Mouse (Mus musculus): ENCODE results near the gene Pgap1.

Gene Pgap1

GRCm38 (mm10) chr1:54557301-54558229, at the start of gene Pgap1:
TSS of gene Pgap1 (minus strand) at chr1:54557684.
- peak; percentile 44 for DNase-seq (ENCODE audit: low spot score)

GRCm38 (mm10) chr1:54606936-54607335, 49.5 kb upstream of the Pgap1 start:
- DNase-seq (ENCODE audit: low spot score) = no peak

- DNase-seq (ENCODE audit: low spot score) = no peak
These were observed 44.2 kb upstream of the Pgap1 start for GRCm38 (mm10) chr1:54601692-54602091.

DNA sequence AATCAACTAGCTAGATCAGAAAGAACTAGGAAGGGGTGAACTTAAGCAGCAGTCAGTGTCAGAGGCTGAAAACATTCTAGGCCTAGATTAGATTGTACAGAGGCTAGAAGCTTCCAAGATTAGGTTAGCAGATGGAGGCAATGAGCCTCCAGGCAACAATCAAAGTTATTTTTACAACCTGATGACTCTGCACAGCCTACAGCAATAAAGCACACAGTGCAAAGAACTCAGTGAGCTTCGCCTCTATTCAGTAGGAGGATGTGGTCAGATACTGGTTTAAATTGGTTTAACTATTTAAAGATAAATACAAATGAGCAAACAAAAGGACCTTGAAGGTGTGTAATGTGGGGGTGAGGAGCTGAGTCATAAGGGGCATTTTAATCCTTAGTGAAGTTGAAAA, 42.8 kb upstream of the Pgap1 start:
- no peak for DNase-seq (ENCODE audit: low spot score)

DNA sequence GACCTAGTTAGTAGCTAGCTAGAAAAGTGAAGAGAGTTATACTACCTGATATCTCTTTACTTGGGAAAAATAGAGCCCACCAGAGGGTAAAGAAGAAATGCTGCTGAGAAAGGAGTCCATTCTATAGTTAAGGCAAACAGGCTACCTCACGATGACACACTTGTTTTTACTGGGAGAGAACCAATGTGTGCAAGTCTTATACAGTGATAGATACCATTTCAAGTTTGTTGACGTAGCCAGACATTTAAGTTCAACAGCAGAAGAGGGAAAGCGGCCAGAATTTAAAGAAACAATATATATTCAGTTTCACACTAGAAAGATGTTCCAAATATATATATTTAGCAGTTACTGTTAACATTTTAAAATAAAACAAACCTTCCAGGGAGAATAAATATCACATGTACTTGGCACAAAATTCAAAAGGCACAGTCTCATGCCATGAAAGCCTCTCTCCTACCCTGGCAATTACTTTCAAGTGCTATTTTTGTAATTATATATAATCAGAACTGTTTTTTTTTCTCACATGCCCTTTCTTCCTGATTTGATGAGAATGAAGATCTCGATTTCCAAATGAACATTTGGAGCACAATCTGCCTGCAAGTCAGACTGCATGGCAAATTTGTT, 40.2 kb upstream of the Pgap1 start:
- DNase-seq (ENCODE audit: low spot score) = no peak

DNA sequence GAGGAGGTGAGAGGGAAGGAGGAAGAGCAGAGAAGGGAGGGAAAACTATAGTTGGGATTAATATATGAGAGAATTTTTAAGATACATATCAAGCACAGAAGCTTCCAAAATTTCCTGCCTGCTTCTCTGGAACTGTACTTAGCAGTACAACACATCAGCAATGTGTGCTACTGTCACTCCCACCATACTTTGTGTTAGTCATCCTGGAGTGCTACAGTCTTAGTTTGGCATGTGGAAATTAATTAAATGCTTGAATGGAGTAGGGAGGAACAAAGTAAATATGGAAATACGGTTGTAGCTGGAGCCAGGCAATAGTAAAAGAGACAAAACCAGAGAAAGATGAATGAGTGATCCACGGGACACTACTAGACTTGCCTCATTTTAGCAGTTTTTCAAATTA, 38.7 kb upstream of the Pgap1 start:
- no peak for DNase-seq (ENCODE audit: low spot score)

GRCm38 (mm10) chr1:54587076-54587475, 29.6 kb upstream of the Pgap1 start:
- no peak for DNase-seq (ENCODE audit: low spot score)

DNA sequence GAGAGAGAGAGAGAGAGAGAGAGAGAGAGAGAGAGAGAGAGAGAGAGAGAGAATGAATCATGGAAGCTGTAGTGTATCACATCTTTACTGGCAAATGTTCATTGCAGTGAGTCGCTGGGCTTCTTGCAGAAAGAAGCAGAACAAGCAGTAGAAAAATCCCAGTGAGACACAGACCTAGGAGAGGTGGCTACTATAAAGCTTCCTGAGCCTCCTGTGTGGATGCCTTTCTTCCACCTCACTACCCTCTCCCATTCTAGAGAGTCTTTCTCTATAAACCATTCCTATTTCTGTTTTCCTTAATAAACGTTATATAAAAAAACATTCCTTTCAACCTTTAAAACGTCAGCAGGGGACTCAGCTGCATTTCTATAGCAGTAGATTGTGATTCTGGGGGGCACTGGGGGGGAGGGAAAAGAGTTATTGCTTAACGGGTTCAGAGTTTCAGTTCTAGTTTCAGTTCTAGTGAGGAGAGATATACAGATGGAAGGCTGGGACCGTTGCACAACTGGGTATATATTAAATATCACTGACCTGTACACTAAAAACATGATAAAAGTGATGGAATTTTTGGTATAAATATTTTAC, 28.6 kb upstream of the Pgap1 start:
- DNase-seq (ENCODE audit: low spot score) = no peak

- DNase-seq (ENCODE audit: low spot score) = no peak
These were observed 27.9 kb upstream of the Pgap1 start for GRCm38 (mm10) chr1:54585278-54585846.

GRCm38 (mm10) chr1:54584588-54585277, 27.2 kb upstream of the Pgap1 start:
- DNase-seq (ENCODE audit: low spot score) = no peak

DNA sequence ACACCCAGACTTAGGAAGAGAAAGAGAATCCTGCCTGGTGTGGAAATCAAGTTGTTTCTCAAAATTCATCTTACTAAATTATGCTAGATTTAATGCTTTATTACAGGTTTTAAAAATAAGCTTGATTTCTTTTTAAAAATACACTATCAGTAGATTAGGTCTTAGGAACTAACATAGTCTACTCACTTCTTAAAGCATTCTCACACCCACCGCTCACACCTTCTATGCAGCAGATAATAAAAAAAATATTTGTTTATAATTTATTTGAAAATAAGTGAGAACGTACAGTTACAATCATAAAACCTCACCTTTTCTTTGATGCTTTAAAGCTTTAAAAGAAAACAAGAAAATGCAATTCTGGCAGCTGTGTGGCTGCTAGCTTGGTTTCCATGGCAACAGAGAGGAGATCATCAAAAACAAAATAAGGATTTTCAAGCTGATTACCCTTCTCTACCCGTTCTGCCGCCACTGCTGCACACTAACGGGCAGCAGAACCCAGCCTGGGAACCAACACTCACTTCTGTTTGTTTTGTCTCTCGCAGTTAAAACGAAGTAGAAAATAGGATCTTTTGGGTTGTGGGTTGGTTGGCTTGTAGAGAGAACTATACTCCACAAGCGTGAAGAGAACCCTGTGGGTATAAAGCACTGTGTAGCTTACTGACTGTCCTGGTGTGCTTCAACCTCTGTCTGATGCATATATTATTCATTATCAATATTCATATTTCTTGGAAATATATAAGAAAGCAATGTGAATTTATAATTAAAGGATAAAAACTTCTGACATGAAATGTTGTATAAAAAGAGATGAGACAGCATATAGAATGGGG, 21.1 kb upstream of the Pgap1 start:
- DNase-seq (ENCODE audit: low spot score) = no peak

DNA sequence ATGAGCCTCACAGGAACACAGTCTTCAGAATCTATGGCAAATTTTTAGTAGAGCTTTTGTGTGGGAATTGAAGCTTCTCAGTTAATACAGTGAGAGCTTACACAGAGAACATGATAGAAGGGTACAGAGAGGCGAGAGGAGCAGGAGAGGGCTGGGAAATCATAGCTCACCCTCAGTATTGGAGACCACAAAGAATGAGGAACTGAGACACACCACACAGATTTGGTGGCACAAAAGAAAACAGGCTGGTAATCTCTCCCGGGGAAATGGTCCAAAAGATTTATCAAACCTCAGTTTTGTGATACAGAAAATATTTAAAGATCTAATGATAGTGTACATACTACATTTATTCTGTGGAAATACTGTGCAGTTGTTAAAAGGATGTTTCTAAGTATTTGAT, 11.6 kb upstream of the Pgap1 start:
- DNase-seq (ENCODE audit: low spot score) = no peak

DNA sequence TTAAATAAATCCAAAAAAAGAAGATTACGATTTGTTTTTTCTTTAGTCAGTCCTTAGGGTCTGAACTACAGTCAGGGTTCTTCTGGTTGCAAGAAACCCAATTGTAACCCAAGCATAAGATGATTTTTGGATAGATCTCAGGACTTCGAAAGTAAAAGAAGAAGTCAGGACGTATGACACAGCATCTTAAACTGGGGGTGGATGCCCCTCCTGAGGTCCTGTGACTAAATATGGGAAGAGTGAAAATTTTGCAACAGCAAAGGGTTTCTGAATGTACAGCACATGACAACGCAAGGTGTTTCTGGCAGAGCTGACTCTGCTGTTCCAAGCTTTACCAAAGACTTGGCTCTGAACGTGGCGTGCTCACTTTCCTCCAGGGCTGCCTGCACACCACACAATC, 6.4 kb upstream of the Pgap1 start:
- DNase-seq (ENCODE audit: low spot score) = no peak

DNA sequence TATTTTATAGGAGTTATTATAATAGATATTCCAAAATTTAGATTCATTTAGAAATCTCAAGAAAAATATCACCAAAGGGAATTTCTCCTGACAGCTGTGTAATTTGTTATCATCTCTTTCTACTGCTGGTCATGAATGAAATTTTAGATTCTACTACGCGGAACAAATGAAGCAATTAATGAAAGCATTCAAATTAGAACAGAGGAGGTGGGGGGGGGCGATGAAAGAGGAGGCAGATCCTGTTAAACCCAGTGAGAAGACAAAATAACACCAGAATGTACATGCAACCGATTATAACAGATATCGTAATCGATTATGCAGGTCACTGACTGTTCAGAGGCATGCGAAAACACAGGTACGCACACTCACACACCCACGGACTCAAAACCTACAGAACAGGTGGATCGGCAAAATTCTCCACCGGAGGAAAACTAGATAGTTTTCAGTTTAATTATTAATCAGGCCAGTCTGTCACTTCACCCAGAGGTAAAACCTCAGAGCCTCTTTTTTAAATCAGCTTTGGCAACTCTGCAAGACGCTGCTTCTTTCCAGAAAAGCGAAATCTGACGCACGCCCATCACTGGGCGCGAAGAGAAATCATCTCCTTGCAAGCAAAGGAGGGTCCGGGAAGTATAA, 780 bp downstream of the Pgap1 start:
- DNase-seq (ENCODE audit: low spot score) = no peak

GRCm38 (mm10) chr1:54555364-54556140, 1.9 kb downstream of the Pgap1 start:
- no peak for DNase-seq (ENCODE audit: low spot score)

DNA sequence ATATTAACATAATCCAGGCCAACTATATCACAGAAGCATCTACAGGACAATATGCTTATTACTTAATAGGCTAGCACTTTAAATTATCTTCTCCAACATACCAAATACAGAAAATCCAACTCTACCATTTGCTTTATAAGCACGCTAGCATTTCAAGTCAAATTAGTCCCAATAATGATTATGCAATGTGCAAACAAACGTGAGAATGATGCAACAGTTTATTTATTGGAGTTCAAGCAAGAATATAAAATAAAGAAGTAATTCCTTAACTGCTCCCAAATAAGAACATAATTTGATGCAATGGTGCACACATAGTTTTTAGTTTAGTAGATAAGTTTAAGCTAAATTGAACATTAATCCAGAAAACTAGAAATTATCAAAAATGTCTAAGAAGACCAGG, 4.9 kb downstream of the Pgap1 start:
- no peak for DNase-seq (ENCODE audit: low spot score)

GRCm38 (mm10) chr1:54545200-54545599, 12.3 kb downstream of the Pgap1 start:
- no peak for DNase-seq (ENCODE audit: low spot score)

DNA sequence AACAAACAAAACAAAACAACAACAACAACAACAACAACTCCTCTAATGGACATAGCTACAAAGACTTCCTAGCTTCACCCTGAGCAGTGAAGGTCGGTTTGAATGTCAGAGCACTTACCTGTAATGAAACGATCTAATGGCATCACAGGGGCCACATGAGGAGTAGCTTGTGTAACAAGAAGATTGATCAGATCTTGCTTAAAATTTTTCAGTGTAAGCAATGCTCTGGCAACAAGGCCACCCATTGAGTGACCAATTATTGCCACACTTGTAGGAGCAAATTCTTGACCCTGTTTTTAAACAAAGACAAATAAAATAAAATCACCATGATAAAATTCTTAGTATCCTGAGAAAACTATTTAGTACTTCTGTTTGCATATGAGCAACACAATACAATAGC, 14.6 kb downstream of the Pgap1 start:
- no peak for DNase-seq (ENCODE audit: low spot score)

DNA sequence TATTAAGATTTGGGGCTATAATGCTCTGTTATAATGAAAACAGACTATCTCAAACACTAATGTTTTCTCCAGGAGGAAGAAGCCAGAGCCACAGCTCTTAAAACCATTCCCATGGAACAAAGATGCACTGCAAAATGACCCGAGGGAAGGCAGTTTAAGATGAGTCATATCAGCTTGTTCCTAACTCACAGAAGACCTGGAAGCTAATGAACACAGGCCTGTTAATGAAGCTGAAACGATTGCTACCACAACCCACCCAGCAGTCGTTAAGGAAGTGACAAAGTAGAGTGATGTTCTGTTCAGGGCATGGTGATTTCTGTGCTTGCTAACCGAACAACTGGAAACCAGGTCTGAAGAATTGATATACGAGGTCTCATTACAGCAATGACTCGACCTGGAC, 26.3 kb downstream of the Pgap1 start:
- DNase-seq (ENCODE audit: low spot score) = no peak

DNA sequence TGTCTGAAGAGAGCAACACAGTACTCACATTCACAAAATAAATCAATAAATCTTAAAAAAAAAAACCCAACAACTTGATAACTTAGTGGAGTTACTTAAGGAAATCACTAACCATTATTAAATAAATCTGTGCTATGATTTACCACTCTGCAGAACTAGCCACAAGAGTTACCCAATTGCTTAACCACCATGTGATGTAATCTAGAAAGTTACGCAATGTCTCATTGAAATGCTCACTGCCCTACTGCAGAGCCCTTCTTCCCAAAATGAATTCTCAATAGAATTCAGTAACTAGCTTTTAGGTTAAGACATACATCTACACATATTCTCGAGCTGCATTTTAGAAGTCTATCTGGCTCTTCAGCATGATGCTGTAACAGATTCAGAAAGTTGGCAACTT, 33.8 kb downstream of the Pgap1 start:
- DNase-seq (ENCODE audit: low spot score) = no peak
